Mouse (Mus musculus) forebrain, postnatal 0 days (tissue): Measurements from ENCODE around the gene Zbtb11. TPM values are rescaled to one million over a fixed set of nuclear protein-coding genes. Genes with fewer than 3 reads are reported as not detected.

ENCODE experiments used
- ATAC-seq: fragments of 200-750 bp; cut with Nextera tagmentation; 2 replicates; pipeline ENCODE4 v1.8.0; 2017; ENCODE audit warnings: mild to moderate bottlenecking, moderate library complexity
- DNase-seq: peaks from one replicate; pipeline ENCODE4 v3.0.0-alpha.2; 2015
- H3K27ac ChIP-seq: fragments of 300-500 bp; sonication (generic); 2 replicates; pipeline ENCODE4 v1.5.1; 2014; ENCODE audit warnings: low read depth, mild to moderate bottlenecking, antibody characterized with exemption, low read length, moderate library complexity, mixed read lengths
- H3K27me3 ChIP-seq: fragments of 300-500 bp; sonication (generic); 2 replicates; pipeline ENCODE4 v1.6.1; 2014; ENCODE audit warnings: mild to moderate bottlenecking, low read length, mixed read lengths; ENCODE audit not compliant: insufficient read depth
- H3K36me3 ChIP-seq: fragments of 300-500 bp; sonication (generic); 2 replicates; pipeline ENCODE4 v1.6.1; 2014; ENCODE audit warnings: mild to moderate bottlenecking, moderate library complexity; ENCODE audit not compliant: insufficient read depth
- H3K4me1 ChIP-seq: fragments of 300-500 bp; sonication (generic); 2 replicates; pipeline ENCODE4 v1.6.1; 2014; ENCODE audit warnings: antibody characterized with exemption; ENCODE audit not compliant: insufficient read depth
- H3K4me2 ChIP-seq: fragments of 300-500 bp; sonication (generic); 2 replicates; pipeline ENCODE4 v1.6.1; 2014; ENCODE audit warnings: low read depth, mild to moderate bottlenecking, moderate library complexity
- H3K4me3 ChIP-seq: fragments of 300-500 bp; sonication (generic); 2 replicates; pipeline ENCODE4 v1.5.1; 2014; ENCODE audit warnings: low read depth, low read length, mixed read lengths
- H3K9ac ChIP-seq: fragments of 300-500 bp; sonication (generic); 2 replicates; pipeline ENCODE4 v1.6.1; 2014; ENCODE audit warnings: mild to moderate bottlenecking
- H3K9me3 ChIP-seq: fragments of 300-500 bp; sonication (generic); 2 replicates; pipeline ENCODE4 v1.6.1; 2016; ENCODE audit warnings: low read length
- CTCF ChIP-seq: sonication (generic); IDR thresholded peaks from 2 replicates; pipeline ENCODE4 v1.5.1; 2016; ENCODE audit warnings: antibody characterized with exemption, control low read depth, low read depth
- WGBS: fragments of 180-500 bp; shearing (Covaris S2); extraction: QIAGEN DNeasy Blood & Tissue Kit; methylation state at CpG from one replicate; pipeline ENCODE4 v1.1.7; 2014; 5-methylcytosine and 5-hydroxymethylcytosine counted together
- polyA plus RNA-seq: library from polyadenylated mRNA; unstranded; fragments of >200 nt; fragmentation: Nextera tagmentation; extraction: Ambion mirVana; gene quantifications from 2 replicates; pipeline ENCODE4 v1.2.1, GENCODE M21; 2015
- total RNA-seq: library from RNA; depleted of rRNA; stranded (reverse); fragments of >200 nt; gene quantifications from 2 replicates; pipeline ENCODE4 v1.2.3, GENCODE M21; 2014

The Zbtb11 gene
- total and polyA plus RNA-seq, 2 experiments from 2014 or later: 15.6 to 23.7 TPM

- peaks cover 3% of the 10 kb centered on the region; the same call in 1 of the 2 replicates for H3K36me3 ChIP-seq
- no peak overlapping the region for H3K4me3 ChIP-seq
- no peak overlapping the region for H3K4me2 ChIP-seq
- no peaks in the 10 kb centered on the region for H3K27me3 ChIP-seq
- no peak overlapping the region for H3K27ac ChIP-seq
- peaks cover 6% of the 10 kb centered on the region for H3K4me1 ChIP-seq
- DNase-seq (no peak), ATAC-seq (no peak)
- no peaks in the 10 kb centered on the region for H3K9me3 ChIP-seq
- 59% methylated on average over 4 of the region's 4 CpGs for WGBS
- TF ChIP-seq CTCF: peak; percentile 39
- no peak overlapping the region for H3K9ac ChIP-seq
Measured at GRCm38 (mm10) chr16:55964126-55964949, 9.3 kb upstream of the Zbtb11 start.

GRCm38 (mm10) chr16:55966212-55966871 is 7.3 kb upstream of the Zbtb11 start, which contains the start of gene Rpl24:
Rpl24 (plus strand) TSS chr16:55966275.
- DNase-seq (peak; percentile 97), ATAC-seq (peak; percentile 97)
- peak within 1 kb of the TSS; percentile 69 for H3K4me2 ChIP-seq
- H3K9ac ChIP-seq: peak within 1 kb of the TSS; percentile 87
- H3K4me3 ChIP-seq: peak within 1 kb of the TSS; percentile 76
- H3K27me3 ChIP-seq: no peaks in the 10 kb centered on the region
- peaks cover 22% of the 10 kb centered on the region for H3K36me3 ChIP-seq
- peaks cover 6% of the 10 kb centered on the region for H3K4me1 ChIP-seq
- H3K27ac ChIP-seq: peak within 1 kb of the TSS; percentile 89
- H3K9me3 ChIP-seq: no peaks in the 10 kb centered on the region
- no peak; the same call in 1 of the 2 replicates for TF ChIP-seq CTCF
- WGBS: under 1% methylated on average over 42 of the region's 42 CpGs

GRCm38 (mm10) chr16:55967221-55967620 is 6.5 kb upstream of the Zbtb11 start:
- ATAC-seq: no peak
- no peak for TF ChIP-seq CTCF
- DNase-seq: no peak
- Histone ChIP-seq H3K27me3 (no peaks in the 10 kb centered on the region), H3K4me3 (peak overlapping the region; percentile 76), H3K4me2 (peak overlapping the region; percentile 69), H3K4me1 (peaks cover 6% of the 10 kb centered on the region), H3K9ac (peak overlapping the region; percentile 87), H3K27ac (no peak overlapping the region), H3K36me3 (peaks cover 31% of the 10 kb centered on the region), H3K9me3 (no peaks in the 10 kb centered on the region)
- 6% methylated on average over 1 of the region's 1 CpGs for WGBS

GRCm38 (mm10) chr16:55969147-55969546 is 4.5 kb upstream of the Zbtb11 start:
- Histone ChIP-seq H3K9me3 (no peaks in the 10 kb centered on the region), H3K27ac (no peak overlapping the region), H3K9ac (no peak overlapping the region), H3K4me1 (peaks cover 6% of the 10 kb centered on the region), H3K4me3 (no peak overlapping the region), H3K36me3 (peaks cover 32% of the 10 kb centered on the region), H3K27me3 (no peaks in the 10 kb centered on the region), H3K4me2 (no peak overlapping the region)
- DNase-seq: peak; percentile 40
- ATAC-seq: no peak
- 75% methylated on average over 3 of the region's 3 CpGs for WGBS
- TF ChIP-seq CTCF: peak; percentile 65

GRCm38 (mm10) chr16:55970416-55970815 is 3.3 kb upstream of the Zbtb11 start:
- Histone ChIP-seq H3K9ac (no peak overlapping the region), H3K4me3 (no peak overlapping the region), H3K27ac (no peak overlapping the region), H3K4me1 (peaks cover 10% of the 10 kb centered on the region), H3K9me3 (no peaks in the 10 kb centered on the region), H3K36me3 (peaks cover 32% of the 10 kb centered on the region), H3K27me3 (no peaks in the 10 kb centered on the region), H3K4me2 (no peak overlapping the region)
- ATAC-seq (no peak), DNase-seq (no peak)
- no peak for TF ChIP-seq CTCF
- WGBS: 93% methylated on average over 5 of the region's 5 CpGs

GRCm38 (mm10) chr16:55971735-55972615 is 1.7 kb upstream of the Zbtb11 start:
- H3K9ac ChIP-seq: no peak overlapping the region
- H3K4me3 ChIP-seq: no peak overlapping the region
- no peak overlapping the region for H3K4me2 ChIP-seq
- ATAC-seq: no peak
- H3K36me3 ChIP-seq: peaks cover 32% of the 10 kb centered on the region
- no peak overlapping the region for H3K27ac ChIP-seq
- TF ChIP-seq CTCF: no peak
- peaks cover 12% of the 10 kb centered on the region for H3K4me1 ChIP-seq
- H3K27me3 ChIP-seq: no peaks in the 10 kb centered on the region
- 74% methylated on average over 6 of the region's 6 CpGs for WGBS
- no peaks in the 10 kb centered on the region for H3K9me3 ChIP-seq
- no peak for DNase-seq
